32 mouse cellular contexts compared by ENCODE assay signal in genomic region chr4:88876520-88876919, GRCm38 (mm10). TPM values are rescaled to one million over a fixed set of nuclear protein-coding genes. Genes with fewer than 3 reads are reported as not detected.
DNase-seq lines count a peak whose midpoint lies in the region; ATAC-seq and TF ChIP-seq lines count a peak whose summit lies in the region.
"Had no signal": no experiment of that assay in that cellular context is flagged by ENCODE, and none has a peak within 500 bp of the region (broad histone marks: within the 10 kb centered on the region; RNA-seq: fewer than 3 reads in every experiment).

No protein-coding gene starts in this region.

- no peaks in the 10 kb centered on the region for H3K9me3 ChIP-seq in liver, embryonic 14.5 days (ENCODE audit: control insufficient read depth, low read length)
- no peaks in the 10 kb centered on the region for H3K9me3 ChIP-seq in liver, embryonic 11.5 days (ENCODE audit: control insufficient read depth, low read length)
- no peaks in the 10 kb centered on the region for H3K9me3 ChIP-seq in E14TG2a.4 (ENCODE audit: low read length)
- H3K9me3 ChIP-seq: limb, embryonic 12.5 days; liver, embryonic 15.5 days; midbrain, embryonic 13.5 days; neural tube, embryonic 15.5 days had no signal

- H3K4me1 ChIP-seq in liver, embryonic 14.5 days (replicated peaks; ENCODE audit: control insufficient read depth in 2 of 2, insufficient read depth in 2 of 2, low read length in 1 of 2), result peaks cover 16 to 29% of the 10 kb centered on the region in 2 experiments
- peaks cover 17% of the 10 kb centered on the region for H3K4me1 ChIP-seq in liver, embryonic 11.5 days (replicated peaks; ENCODE audit: control insufficient read depth, insufficient read depth, low read length)
- 0 out of 2 replicates have a peak, but pooled peaks cover 4% of the 10 kb centered on the region for H3K4me1 ChIP-seq in E14TG2a.4 (replicated peaks; ENCODE audit: low read depth, low read length)
- H3K4me1 ChIP-seq: limb, embryonic 12.5 days; midbrain, embryonic 13.5 days; neural tube, embryonic 15.5 days had no signal

- no peaks in the 10 kb centered on the region for H3K36me3 ChIP-seq in liver, embryonic 14.5 days (replicated peaks; ENCODE audit: control insufficient read depth, insufficient read depth, low read depth)
- no peaks in the 10 kb centered on the region for H3K36me3 ChIP-seq in liver, embryonic 11.5 days (ENCODE audit: control insufficient read depth, insufficient read depth, low read length)
- H3K36me3 ChIP-seq in E14TG2a.4 (ENCODE audit: insufficient read depth, low read length), result no peaks in the 10 kb centered on the region
- H3K36me3 ChIP-seq: limb, embryonic 12.5 days; liver, embryonic 15.5 days; midbrain, embryonic 13.5 days; neural tube, embryonic 15.5 days had no signal

- no peak for DNase-seq in liver, embryonic 14.5 days (ENCODE audit: low read depth in 3 of 3, low spot score in 3 of 3)
- no peak for DNase-seq in liver, embryonic 11.5 days (ENCODE audit: low spot score)
- peak; percentile 20 for DNase-seq in ZHBTc4 (ENCODE audit: low read depth, low spot score)
- DNase-seq in frontal cortex, postnatal 10 days (ENCODE audit: low spot score in 2 of 2), result no peak
- no peak for DNase-seq in left cerebral cortex, adult 18-20 months (ENCODE audit: low spot score in 2 of 2)
- DNase-seq in adrenal gland, postnatal 10 days, result no peak
- DNase-seq: adrenal gland, postnatal 36 days; cerebellum, adult 18-20 months; cerebellum, postnatal 25 days; embryo, embryonic 11 days; gastrocnemius, postnatal 10 days; kidney, adult 2 months; kidney, postnatal 36 days; lung, postnatal 10 days; right cerebral cortex, postnatal 25 days had no signal

- 60% methylated on average over 4 of the region's 4 CpGs for WGBS in liver, embryonic 14.5 days (ENCODE audit: insufficient replicate concordance)
- 74% methylated on average over 4 of the region's 4 CpGs for WGBS in liver, embryonic 11.5 days

- no peaks in the 10 kb centered on the region for H3K27me3 ChIP-seq in liver, embryonic 14.5 days (ENCODE audit: control insufficient read depth, insufficient read depth, low read length)
- H3K27me3 ChIP-seq in liver, embryonic 11.5 days (replicated peaks; ENCODE audit: control insufficient read depth, insufficient read depth, low read length), result no peaks in the 10 kb centered on the region
- H3K27me3 ChIP-seq in E14TG2a.4 (ENCODE audit: insufficient read depth, low read length), result peaks cover 5% of the 10 kb centered on the region; the same call in 1 of the 2 replicates
- H3K27me3 ChIP-seq: liver, embryonic 15.5 days; neural tube, embryonic 15.5 days had no signal

- no peak overlapping the region for H3K4me2 ChIP-seq in liver, embryonic 14.5 days (ENCODE audit: low read depth)
- H3K4me2 ChIP-seq in liver, embryonic 11.5 days, result no peak overlapping the region
- H3K4me2 ChIP-seq: limb, embryonic 12.5 days; midbrain, embryonic 13.5 days; neural tube, embryonic 15.5 days had no signal

- H3K9ac ChIP-seq in liver, embryonic 14.5 days (replicated peaks), result no peak overlapping the region
- H3K9ac ChIP-seq in liver, embryonic 11.5 days (ENCODE audit: low read depth, low read length), result no peak overlapping the region
- H3K9ac ChIP-seq: limb, embryonic 12.5 days; liver, embryonic 15.5 days; midbrain, embryonic 13.5 days; neural tube, embryonic 15.5 days had no signal

- ATAC-seq in liver, embryonic 14.5 days (ENCODE audit: insufficient read depth), result no peak
- ATAC-seq in liver, embryonic 11.5 days (replicated peaks; ENCODE audit: low FRiP score), result no peak
- ATAC-seq: forebrain, embryonic 16.5 days; hindbrain, postnatal 0 days; midbrain, embryonic 13.5 days had no signal

- H3K4me3 ChIP-seq in liver, embryonic 14.5 days (ENCODE audit: insufficient read depth in 1 of 2, low read depth in 2 of 2, low read length in 2 of 2), result no peak overlapping the region
- H3K4me3 ChIP-seq in liver, embryonic 11.5 days (ENCODE audit: low read depth, low read length), result no peak overlapping the region
- H3K4me3 ChIP-seq in E14TG2a.4 (replicated peaks; ENCODE audit: low read length), result no peak overlapping the region
- H3K4me3 ChIP-seq: limb, embryonic 12.5 days; liver, embryonic 15.5 days; midbrain, embryonic 13.5 days; neural tube, embryonic 15.5 days had no signal

- no peak overlapping the region for H3K27ac ChIP-seq in liver, embryonic 14.5 days
- H3K27ac ChIP-seq in liver, embryonic 11.5 days (ENCODE audit: low read depth, low read length), result no peak overlapping the region
- H3K27ac ChIP-seq: hindbrain, postnatal 0 days; limb, embryonic 12.5 days; liver, embryonic 15.5 days; midbrain, embryonic 13.5 days; neural tube, embryonic 15.5 days had no signal

- peak; percentile 19; the same call in 1 of the 2 replicates for TF ChIP-seq CTCF in liver, embryonic 14.5 days (IDR thresholded peaks at IDR 0.05; ENCODE audit: low read depth)
- 0 out of 2 replicates have a peak, but pooled peaks have one; percentile 15 for TF ChIP-seq CTCF in E14TG2a.4 (conservative IDR thresholded peaks at IDR 0.05; ENCODE audit: low read length)

- TF ChIP-seq EP300 in liver, embryonic 14.5 days (IDR thresholded peaks at IDR 0.05; ENCODE audit: low read depth), result no peak

RNA-seq across cellular contexts. Expression of gene Ifne, which starts 3.5 kb away (rescaled TPM):
- not detected in 2 replicates for polyA plus RNA-seq in liver, embryonic 14.5 days (2012; rRNA removed)
- polyA plus RNA-seq in liver, embryonic 14.5 days (2014; fragmentation: Nextera tagmentation; extraction: Ambion mirVana), result not detected in 2 replicates
- polyA plus RNA-seq in liver, embryonic 11.5 days (2014; fragmentation: Nextera tagmentation; extraction: Ambion mirVana), result not detected in 2 replicates
- total RNA-seq in left cerebral cortex, adult 18-20 months (2021), result not detected
- total RNA-seq in adrenal gland, postnatal 10 days (2021), result not detected
- total RNA-seq: adrenal gland, postnatal 36 days; gastrocnemius, postnatal 10 days; heart, adult 8-10 months; hematopoietic stem cell, adult 5-6 weeks; hindbrain, postnatal 0 days; layer of hippocampus, postnatal 14 days; left cerebral cortex, postnatal 10 days; megakaryocyte, adult 5-6 weeks had no signal
- polyA plus RNA-seq: activated CD4-positive, CD25-positive, alpha-beta regulatory T cell, adult 4 months; embryonic facial prominence, embryonic 14.5 days; forebrain, embryonic 16.5 days; heart, embryonic 16.5 days; hindbrain, postnatal 0 days; kidney, adult 2 months; limb, embryonic 12.5 days; liver, embryonic 15.5 days; midbrain, embryonic 13.5 days; neural tube, embryonic 15.5 days; stomach, embryonic 16.5 days; thymus, postnatal 0 days had no signal

RNA-seq across cellular contexts. Expression of gene Ifna1, which starts 26.6 kb away (rescaled TPM):
- polyA plus RNA-seq in liver, embryonic 14.5 days (2012; rRNA removed), result not detected in 2 replicates
- not detected in 2 replicates for polyA plus RNA-seq in liver, embryonic 14.5 days (2014; fragmentation: Nextera tagmentation; extraction: Ambion mirVana)
- polyA plus RNA-seq in liver, embryonic 11.5 days (2014; fragmentation: Nextera tagmentation; extraction: Ambion mirVana), result not detected in 2 replicates
- total RNA-seq in left cerebral cortex, adult 18-20 months (2021), result not detected
- not detected for total RNA-seq in adrenal gland, postnatal 10 days (2021)
- total RNA-seq: adrenal gland, postnatal 36 days; gastrocnemius, postnatal 10 days; heart, adult 8-10 months; hematopoietic stem cell, adult 5-6 weeks; hindbrain, postnatal 0 days; layer of hippocampus, postnatal 14 days; left cerebral cortex, postnatal 10 days; megakaryocyte, adult 5-6 weeks had no signal
- polyA plus RNA-seq: activated CD4-positive, CD25-positive, alpha-beta regulatory T cell, adult 4 months; embryonic facial prominence, embryonic 14.5 days; forebrain, embryonic 16.5 days; heart, embryonic 16.5 days; hindbrain, postnatal 0 days; kidney, adult 2 months; limb, embryonic 12.5 days; liver, embryonic 15.5 days; midbrain, embryonic 13.5 days; neural tube, embryonic 15.5 days; stomach, embryonic 16.5 days; thymus, postnatal 0 days had no signal

RNA-seq across cellular contexts. Expression of gene Ifna4, which starts 34.9 kb away (rescaled TPM):
- polyA plus RNA-seq in liver, embryonic 14.5 days (2012; rRNA removed), result not detected in 2 replicates
- not detected in 2 replicates for polyA plus RNA-seq in liver, embryonic 14.5 days (2014; fragmentation: Nextera tagmentation; extraction: Ambion mirVana)
- polyA plus RNA-seq in liver, embryonic 11.5 days (2014; fragmentation: Nextera tagmentation; extraction: Ambion mirVana), result not detected in 2 replicates
- not detected for total RNA-seq in left cerebral cortex, adult 18-20 months (2021)
- total RNA-seq in adrenal gland, postnatal 10 days (2021), result not detected
- total RNA-seq: adrenal gland, postnatal 36 days; gastrocnemius, postnatal 10 days; heart, adult 8-10 months; hematopoietic stem cell, adult 5-6 weeks; hindbrain, postnatal 0 days; layer of hippocampus, postnatal 14 days; left cerebral cortex, postnatal 10 days; megakaryocyte, adult 5-6 weeks had no signal
- polyA plus RNA-seq: activated CD4-positive, CD25-positive, alpha-beta regulatory T cell, adult 4 months; embryonic facial prominence, embryonic 14.5 days; forebrain, embryonic 16.5 days; heart, embryonic 16.5 days; hindbrain, postnatal 0 days; kidney, adult 2 months; limb, embryonic 12.5 days; liver, embryonic 15.5 days; midbrain, embryonic 13.5 days; neural tube, embryonic 15.5 days; stomach, embryonic 16.5 days; thymus, postnatal 0 days had no signal

RNA-seq across cellular contexts. Expression of gene Ifna5, which starts 41.2 kb away (rescaled TPM):
- not detected in 2 replicates for polyA plus RNA-seq in liver, embryonic 14.5 days (2012; rRNA removed)
- polyA plus RNA-seq in liver, embryonic 14.5 days (2014; fragmentation: Nextera tagmentation; extraction: Ambion mirVana), result not detected in 2 replicates
- not detected in 2 replicates for polyA plus RNA-seq in liver, embryonic 11.5 days (2014; fragmentation: Nextera tagmentation; extraction: Ambion mirVana)
- total RNA-seq in left cerebral cortex, adult 18-20 months (2021), result not detected
- total RNA-seq in adrenal gland, postnatal 10 days (2021), result not detected
- total RNA-seq: adrenal gland, postnatal 36 days; gastrocnemius, postnatal 10 days; heart, adult 8-10 months; hematopoietic stem cell, adult 5-6 weeks; hindbrain, postnatal 0 days; layer of hippocampus, postnatal 14 days; left cerebral cortex, postnatal 10 days; megakaryocyte, adult 5-6 weeks had no signal
- polyA plus RNA-seq: activated CD4-positive, CD25-positive, alpha-beta regulatory T cell, adult 4 months; embryonic facial prominence, embryonic 14.5 days; forebrain, embryonic 16.5 days; heart, embryonic 16.5 days; hindbrain, postnatal 0 days; kidney, adult 2 months; limb, embryonic 12.5 days; liver, embryonic 15.5 days; midbrain, embryonic 13.5 days; neural tube, embryonic 15.5 days; stomach, embryonic 16.5 days; thymus, postnatal 0 days had no signal

RNA-seq across cellular contexts. Expression of gene Ifna6, which starts 49.3 kb away (rescaled TPM):
- polyA plus RNA-seq in liver, embryonic 14.5 days (2012; rRNA removed), result not detected in 2 replicates
- not detected in 2 replicates for polyA plus RNA-seq in liver, embryonic 14.5 days (2014; fragmentation: Nextera tagmentation; extraction: Ambion mirVana)
- polyA plus RNA-seq in liver, embryonic 11.5 days (2014; fragmentation: Nextera tagmentation; extraction: Ambion mirVana), result not detected in 2 replicates
- total RNA-seq in left cerebral cortex, adult 18-20 months (2021), result not detected
- total RNA-seq in adrenal gland, postnatal 10 days (2021), result not detected
- total RNA-seq: adrenal gland, postnatal 36 days; gastrocnemius, postnatal 10 days; heart, adult 8-10 months; hematopoietic stem cell, adult 5-6 weeks; hindbrain, postnatal 0 days; layer of hippocampus, postnatal 14 days; left cerebral cortex, postnatal 10 days; megakaryocyte, adult 5-6 weeks had no signal
- polyA plus RNA-seq: activated CD4-positive, CD25-positive, alpha-beta regulatory T cell, adult 4 months; embryonic facial prominence, embryonic 14.5 days; forebrain, embryonic 16.5 days; heart, embryonic 16.5 days; hindbrain, postnatal 0 days; kidney, adult 2 months; limb, embryonic 12.5 days; liver, embryonic 15.5 days; midbrain, embryonic 13.5 days; neural tube, embryonic 15.5 days; stomach, embryonic 16.5 days; thymus, postnatal 0 days had no signal
